Mouse (Mus musculus) midbrain, embryonic 14.5 days (tissue): ENCODE measurements around the gene Col7a1. TPM values are rescaled to one million over a fixed set of nuclear protein-coding genes. Genes with fewer than 3 reads are reported as not detected.

Experiments
- ATAC-seq: fragments of 200-750 bp; cut with Nextera tagmentation; 2 replicates; pipeline ENCODE4 v1.8.0; 2017; ENCODE audit warnings: moderate number of reproducible peaks, moderate library complexity; ENCODE audit not compliant: low FRiP score, low TSS enrichment
- DNase-seq: peaks from one replicate; pipeline ENCODE4 v3.0.0-alpha.2; 2015
- H3K27ac ChIP-seq: fragments of 300-500 bp; sonication (generic); replicated peaks from 2 replicates; pipeline ENCODE4 v1.5.1; 2014; ENCODE audit warnings: mild to moderate bottlenecking, low read depth, low read length, moderate library complexity
- H3K27me3 ChIP-seq: fragments of 300-500 bp; sonication (generic); 2 replicates; pipeline ENCODE4 v1.6.1; 2014; ENCODE audit warnings: low read length, control low read depth, mixed read lengths; ENCODE audit not compliant: control insufficient read depth, insufficient read depth
- H3K36me3 ChIP-seq: fragments of 300-500 bp; sonication (generic); 2 replicates; pipeline ENCODE4 v1.6.1; 2014; ENCODE audit warnings: low read length, control low read depth; ENCODE audit not compliant: control insufficient read depth, insufficient read depth
- H3K4me1 ChIP-seq: fragments of 300-500 bp; sonication (generic); 2 replicates; pipeline ENCODE4 v1.6.1; 2014; ENCODE audit warnings: mild to moderate bottlenecking, antibody characterized with exemption, low read length, control low read depth; ENCODE audit not compliant: control insufficient read depth, insufficient read depth
- H3K4me2 ChIP-seq: fragments of 300-500 bp; sonication (generic); 2 replicates; pipeline ENCODE4 v1.6.1; 2014; ENCODE audit warnings: mild to moderate bottlenecking, low read length, moderate library complexity
- H3K4me3 ChIP-seq: fragments of 300-500 bp; sonication (generic); replicated peaks from 2 replicates; pipeline ENCODE4 v1.5.1; 2014; ENCODE audit warnings: low read depth, low read length
- H3K9ac ChIP-seq: fragments of 300-500 bp; sonication (generic); replicated peaks from 2 replicates; pipeline ENCODE4 v1.6.1; 2014; ENCODE audit warnings: mild to moderate bottlenecking, low read length, moderate library complexity
- H3K9me3 ChIP-seq: fragments of 300-500 bp; sonication (generic); 2 replicates; pipeline ENCODE4 v1.6.1; 2016; ENCODE audit warnings: low read length, control low read depth, mixed read lengths; ENCODE audit not compliant: control insufficient read depth
- WGBS: fragments of 180-500 bp; shearing (Covaris S2); extraction: QIAGEN DNeasy Blood & Tissue Kit; methylation state at CpG from one replicate; pipeline ENCODE4 v1.1.7; 2014; 5-methylcytosine and 5-hydroxymethylcytosine counted together
- polyA plus RNA-seq: library from polyadenylated mRNA; unstranded; fragments of >200 nt; fragmentation: Nextera tagmentation; extraction: Ambion mirVana; gene quantifications from 2 replicates; pipeline ENCODE4 v1.2.1, GENCODE M21; 2014

Gene Col7a1
- polyA plus RNA-seq: 0.84 and 1.5 TPM in 2 replicates

DNA sequence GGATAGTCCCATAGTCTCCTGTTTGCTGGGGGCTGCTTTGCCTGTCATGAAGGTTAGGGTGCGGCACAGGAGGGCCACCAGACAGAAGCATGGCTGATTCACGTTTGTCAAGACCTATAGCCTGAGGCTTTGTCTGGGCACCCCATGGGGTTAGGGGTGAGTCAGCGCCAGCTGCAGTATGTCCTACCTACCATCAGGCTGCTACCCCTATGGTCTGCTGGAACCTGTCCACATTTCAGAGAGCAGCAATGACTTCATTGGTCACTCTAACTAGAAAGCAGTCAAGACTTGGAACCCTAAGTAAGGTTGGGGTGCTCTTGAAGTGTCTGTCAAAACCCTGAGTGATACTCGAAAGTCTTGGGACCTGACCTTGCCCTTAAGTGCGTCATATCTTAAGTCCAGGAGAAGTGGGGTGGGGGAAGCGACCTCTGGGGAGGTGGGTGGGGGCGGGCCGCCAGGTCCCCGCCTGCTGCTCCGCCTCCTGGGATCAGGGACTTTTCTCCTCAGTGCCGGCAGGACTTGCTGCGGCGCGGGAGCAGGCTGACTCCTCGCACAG, at the start of gene Col7a1:
Col7a1 (plus strand) TSS at position 506 of the 556 bp plus-strand sequence.
- H3K9ac ChIP-seq: no peak within 1 kb of the TSS
- H3K4me2 ChIP-seq: no peak within 1 kb of the TSS
- WGBS: 8% methylated on average over 15 of the region's 15 CpGs
- peaks cover 15% of the 10 kb centered on the region; the same call in 1 of the 2 replicates for H3K27me3 ChIP-seq
- H3K9me3 ChIP-seq: no peaks in the 10 kb centered on the region
- no peak within 1 kb of the TSS for H3K4me3 ChIP-seq
- H3K36me3 ChIP-seq: peaks cover 29% of the 10 kb centered on the region
- no peak for ATAC-seq
- no peaks in the 10 kb centered on the region for H3K4me1 ChIP-seq
- DNase-seq: no peak
- H3K27ac ChIP-seq: no peak within 1 kb of the TSS

DNA sequence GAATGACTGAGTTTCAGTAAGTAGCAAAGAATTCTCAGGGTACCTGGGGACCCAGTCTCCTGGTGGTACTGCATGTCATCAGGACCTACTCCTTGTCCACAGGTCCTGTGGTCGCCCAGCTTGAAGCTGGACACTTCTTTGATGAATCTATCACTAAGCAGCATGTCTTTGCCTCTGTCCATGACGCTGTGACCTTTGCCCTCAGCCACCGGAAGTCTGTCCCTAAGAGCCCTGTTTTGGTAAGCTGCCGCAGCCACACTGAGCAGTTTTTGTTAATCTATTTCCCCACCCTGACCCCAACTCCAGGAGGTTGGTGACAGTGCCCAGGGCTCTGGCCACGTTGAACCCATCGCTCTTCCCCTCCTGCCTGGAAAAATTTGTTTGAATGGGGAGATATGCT, 41.1 kb upstream of the Col7a1 start:
- Histone ChIP-seq H3K27ac (no peak overlapping the region), H3K9ac (no peak overlapping the region), H3K4me1 (no peaks in the 10 kb centered on the region), H3K4me2 (no peak overlapping the region), H3K27me3 (no peaks in the 10 kb centered on the region), H3K4me3 (no peak overlapping the region), H3K9me3 (no peaks in the 10 kb centered on the region), H3K36me3 (no peaks in the 10 kb centered on the region)
- no peak for DNase-seq
- WGBS: 67% methylated on average over 6 of the region's 6 CpGs
- ATAC-seq: no peak

DNA sequence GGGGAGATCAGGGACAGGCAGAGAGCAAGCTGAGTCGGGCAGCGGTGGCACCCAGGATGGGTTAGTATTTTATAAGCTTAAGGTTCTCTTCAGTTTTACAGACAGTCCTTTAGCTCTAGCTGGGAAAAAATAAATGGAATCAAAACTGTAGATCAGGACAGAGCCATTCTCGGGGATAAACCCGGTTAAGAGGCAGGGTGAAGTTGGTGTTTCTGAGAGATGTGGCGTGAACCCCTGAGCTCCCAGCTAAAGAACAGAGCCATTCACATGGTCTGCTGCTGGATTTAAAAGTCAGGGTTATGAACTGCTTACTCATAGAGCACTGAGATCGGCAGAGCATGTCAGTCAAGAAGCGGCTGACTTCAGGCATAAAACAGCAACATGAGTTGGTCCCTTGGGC, 40.2 kb upstream of the Col7a1 start:
- DNase-seq (no peak), ATAC-seq (no peak)
- no peaks in the 10 kb centered on the region for H3K9me3 ChIP-seq
- H3K36me3 ChIP-seq: no peaks in the 10 kb centered on the region
- H3K27ac ChIP-seq: no peak overlapping the region
- H3K27me3 ChIP-seq: no peaks in the 10 kb centered on the region
- no peaks in the 10 kb centered on the region for H3K4me1 ChIP-seq
- H3K4me3 ChIP-seq: no peak overlapping the region
- H3K4me2 ChIP-seq: no peak overlapping the region
- WGBS: 85% methylated on average over 7 of the region's 7 CpGs
- no peak overlapping the region for H3K9ac ChIP-seq

DNA sequence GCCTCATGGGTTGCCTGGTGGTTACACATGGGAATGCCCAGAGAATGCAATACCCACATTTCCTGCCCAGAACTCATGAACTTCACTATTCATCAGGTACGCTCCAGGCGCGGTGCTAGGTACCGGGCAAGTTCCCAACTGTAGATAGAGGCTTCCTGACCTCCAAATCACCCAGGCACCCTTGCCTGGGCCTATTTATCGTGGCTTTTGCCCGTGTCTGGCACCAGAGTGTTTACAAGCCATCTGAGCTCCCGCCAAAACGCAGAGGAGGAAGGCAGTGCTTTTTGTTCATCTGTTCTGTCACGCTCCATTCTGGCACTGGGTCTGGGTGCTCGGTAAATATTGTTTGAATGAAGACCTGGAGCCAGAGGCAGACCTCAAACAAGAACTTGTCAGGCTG, 39.8 kb upstream of the Col7a1 start:
- DNase-seq (no peak), ATAC-seq (no peak)
- Histone ChIP-seq H3K27me3 (no peaks in the 10 kb centered on the region), H3K4me2 (no peak overlapping the region), H3K4me3 (no peak overlapping the region), H3K9me3 (no peaks in the 10 kb centered on the region), H3K4me1 (no peaks in the 10 kb centered on the region), H3K36me3 (no peaks in the 10 kb centered on the region), H3K9ac (no peak overlapping the region), H3K27ac (no peak overlapping the region)
- WGBS: 81% methylated on average over 10 of the region's 10 CpGs

DNA sequence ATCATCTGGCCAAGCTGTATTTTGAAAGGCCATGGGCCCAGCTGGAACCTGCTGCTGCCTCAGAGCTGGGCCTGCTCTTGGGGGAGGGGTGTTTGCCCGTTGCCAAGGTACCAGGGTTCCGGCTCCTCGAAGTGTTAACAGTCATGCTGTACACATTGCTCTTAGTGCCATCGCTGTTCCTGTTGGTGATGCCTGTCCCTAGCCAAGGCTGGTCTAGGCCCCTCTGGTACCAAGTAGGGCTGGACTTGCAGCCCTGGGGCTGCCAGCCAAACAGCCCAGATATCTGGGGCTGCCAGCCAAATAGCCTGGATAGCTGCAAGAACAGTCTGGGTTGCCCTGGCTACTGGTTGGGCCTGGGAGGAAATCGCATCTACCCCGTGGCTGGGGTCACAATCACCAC, 38.9 kb upstream of the Col7a1 start, which contains the start of gene Tmem89:
Tmem89 (plus strand) TSS at position 129 of the 400 bp plus-strand sequence.
- peak; percentile 63 for DNase-seq
- H3K9ac ChIP-seq: no peak within 1 kb of the TSS
- WGBS: 74% methylated on average over 6 of the region's 6 CpGs
- H3K4me3 ChIP-seq: no peak within 1 kb of the TSS
- ATAC-seq: no peak
- no peak within 1 kb of the TSS for H3K27ac ChIP-seq
- H3K4me1 ChIP-seq: no peaks in the 10 kb centered on the region
- H3K36me3 ChIP-seq: no peaks in the 10 kb centered on the region
- no peak within 1 kb of the TSS for H3K4me2 ChIP-seq
- no peaks in the 10 kb centered on the region for H3K27me3 ChIP-seq
- no peaks in the 10 kb centered on the region for H3K9me3 ChIP-seq

DNA sequence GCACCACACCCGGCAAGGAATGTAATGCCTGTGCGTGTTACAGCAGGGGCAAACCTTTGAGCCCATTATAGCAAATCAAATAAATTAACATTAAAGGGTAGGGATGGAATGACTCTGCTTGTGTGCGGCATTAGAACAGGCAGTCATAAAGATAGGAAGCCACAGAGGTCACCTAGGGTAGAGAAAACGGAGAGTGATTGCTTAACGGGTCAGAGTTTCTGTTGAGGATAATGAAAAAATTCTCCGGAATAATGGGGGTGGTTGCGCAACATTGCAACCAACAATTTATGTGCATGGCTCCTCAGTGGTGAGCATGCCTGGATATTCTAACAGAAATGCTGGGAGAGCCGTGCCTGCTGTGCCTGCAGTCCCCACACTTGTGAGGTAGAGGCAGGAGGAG, 27.5 kb upstream of the Col7a1 start:
- Histone ChIP-seq H3K4me1 (no peaks in the 10 kb centered on the region), H3K4me2 (no peak overlapping the region), H3K36me3 (no peaks in the 10 kb centered on the region), H3K27me3 (no peaks in the 10 kb centered on the region), H3K9me3 (no peaks in the 10 kb centered on the region), H3K27ac (no peak overlapping the region), H3K9ac (no peak overlapping the region), H3K4me3 (no peak overlapping the region)
- WGBS: 85% methylated on average over 8 of the region's 8 CpGs
- ATAC-seq: no peak
- DNase-seq: no peak

DNA sequence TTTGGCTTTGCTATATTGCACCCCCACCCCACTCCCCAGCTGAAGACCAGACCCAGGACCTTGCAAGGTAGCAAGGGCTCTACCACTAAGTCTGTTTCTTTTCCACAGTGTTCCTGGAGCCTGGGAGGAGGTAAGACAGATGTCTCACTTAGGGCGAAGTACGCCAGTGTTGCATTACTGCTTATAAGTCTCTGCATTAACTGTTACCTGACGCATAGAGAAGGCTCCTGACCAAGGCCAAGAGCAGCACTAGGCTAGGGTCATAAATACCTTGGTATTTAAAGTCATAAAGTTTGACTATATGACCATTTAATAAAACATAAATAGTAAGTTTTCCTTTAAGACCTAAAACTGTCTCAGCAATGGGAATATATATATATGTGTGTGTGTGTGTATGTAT, 25.0 kb upstream of the Col7a1 start:
- no peak overlapping the region for H3K9ac ChIP-seq
- no peaks in the 10 kb centered on the region for H3K4me1 ChIP-seq
- H3K4me3 ChIP-seq: no peak overlapping the region
- no peak for DNase-seq
- no peaks in the 10 kb centered on the region for H3K36me3 ChIP-seq
- 87% methylated on average over 3 of the region's 3 CpGs for WGBS
- H3K27me3 ChIP-seq: no peaks in the 10 kb centered on the region
- no peaks in the 10 kb centered on the region for H3K9me3 ChIP-seq
- no peak overlapping the region for H3K4me2 ChIP-seq
- no peak for ATAC-seq
- H3K27ac ChIP-seq: no peak overlapping the region

DNA sequence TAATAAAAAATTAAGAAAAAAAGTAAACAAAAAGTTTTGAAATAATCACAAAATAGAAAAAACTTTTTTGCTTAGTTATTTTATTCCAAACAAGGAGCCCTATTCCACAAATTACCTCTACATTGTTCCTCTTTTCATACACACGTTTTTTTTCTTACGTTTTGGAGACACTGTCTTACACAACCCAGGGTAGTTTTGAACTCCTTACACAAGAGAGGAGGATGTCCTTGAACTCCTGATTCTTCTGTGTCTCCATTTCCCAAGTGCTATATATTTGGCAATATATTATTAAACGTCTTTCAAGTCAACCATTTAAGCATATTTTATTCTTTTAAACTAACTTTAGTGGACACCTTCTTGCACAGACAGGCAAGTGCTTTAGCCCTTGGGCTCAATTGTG, 17.4 kb upstream of the Col7a1 start:
- Histone ChIP-seq H3K4me3 (no peak overlapping the region), H3K27me3 (no peaks in the 10 kb centered on the region), H3K4me1 (peaks cover 5% of the 10 kb centered on the region; the same call in 1 of the 2 replicates), H3K9me3 (no peaks in the 10 kb centered on the region), H3K36me3 (peaks cover 29% of the 10 kb centered on the region), H3K4me2 (peak overlapping the region; percentile 23), H3K27ac (no peak overlapping the region), H3K9ac (no peak overlapping the region)
- WGBS: 22% methylated on average over 3 of the region's 3 CpGs
- DNase-seq (no peak), ATAC-seq (no peak)
